In the genomic region with DNA sequence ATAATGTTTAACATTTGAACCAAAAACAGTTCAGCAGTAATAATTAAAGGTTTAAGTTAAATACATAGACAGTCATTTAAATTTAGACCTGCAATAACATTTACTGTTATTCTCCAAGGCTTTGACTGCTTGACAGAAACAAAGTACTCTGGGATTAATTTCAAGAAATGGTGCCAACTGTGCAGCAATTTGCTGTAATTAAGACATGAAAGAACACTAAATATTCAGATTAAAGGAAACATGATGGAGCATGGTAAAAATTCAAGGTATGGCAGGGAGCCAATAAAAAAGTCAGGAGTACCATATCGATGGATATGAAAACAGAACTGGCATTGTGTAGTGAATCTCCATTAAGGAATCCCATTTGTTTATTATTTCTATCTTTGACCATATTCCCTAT, we compare ENCODE assay signal across 24 mouse cellular contexts.
DNase-seq lines count a peak whose midpoint lies in the region; ATAC-seq and TF ChIP-seq lines count a peak whose summit lies in the region.
"Had no signal": no experiment of that assay in that cellular context is flagged by ENCODE, and none has a peak within 500 bp of the region (broad histone marks: within the 10 kb centered on the region; RNA-seq: fewer than 3 reads in every experiment).

No protein-coding gene starts in this region.

- H3K9ac ChIP-seq in embryonic facial prominence, embryonic 14.5 days (ENCODE audit: low read depth, low read length): no peak overlapping the region
- no peak overlapping the region for H3K9ac ChIP-seq in hindbrain, postnatal 0 days (replicated peaks; ENCODE audit: low read length)
- H3K9ac ChIP-seq in hindbrain, embryonic 11.5 days (ENCODE audit: low read depth, low read length): no peak overlapping the region
- H3K9ac ChIP-seq in neural tube, embryonic 14.5 days (replicated peaks; ENCODE audit: low read depth, low read length): no peak overlapping the region
- H3K9ac ChIP-seq: embryonic facial prominence, embryonic 13.5 days; forebrain, postnatal 0 days; hindbrain, embryonic 13.5 days had no signal

- H3K4me2 ChIP-seq in embryonic facial prominence, embryonic 14.5 days (ENCODE audit: low read depth, low read length): no peak overlapping the region
- no peak overlapping the region for H3K4me2 ChIP-seq in hindbrain, postnatal 0 days (ENCODE audit: low read depth, low read length)
- H3K4me2 ChIP-seq in hindbrain, embryonic 11.5 days (replicated peaks; ENCODE audit: low read depth, low read length): no peak overlapping the region
- H3K4me2 ChIP-seq in neural tube, embryonic 14.5 days (ENCODE audit: low read depth, low read length): no peak overlapping the region
- H3K4me2 ChIP-seq: embryonic facial prominence, embryonic 13.5 days; heart, embryonic 11.5 days; hindbrain, embryonic 13.5 days had no signal

- TF ChIP-seq CTCF in hindbrain, postnatal 0 days (IDR thresholded peaks at IDR 0.05; ENCODE audit: low read depth): no peak

- H3K27me3 ChIP-seq in embryonic facial prominence, embryonic 14.5 days (replicated peaks; ENCODE audit: control insufficient read depth, insufficient read depth, low read length): no peaks in the 10 kb centered on the region
- H3K27me3 ChIP-seq in embryonic facial prominence, embryonic 10.5 days (replicated peaks; ENCODE audit: low read depth, poor library complexity, severe bottlenecking): no peaks in the 10 kb centered on the region
- H3K27me3 ChIP-seq in hindbrain, postnatal 0 days (ENCODE audit: insufficient read depth, low read length): no peaks in the 10 kb centered on the region
- H3K27me3 ChIP-seq in hindbrain, embryonic 11.5 days (ENCODE audit: control insufficient read depth, insufficient read depth, low read length): no peaks in the 10 kb centered on the region
- no peaks in the 10 kb centered on the region for H3K27me3 ChIP-seq in neural tube, embryonic 14.5 days (ENCODE audit: control insufficient read depth, insufficient read depth, low read length)
- H3K27me3 ChIP-seq: embryonic facial prominence, embryonic 13.5 days; hindbrain, embryonic 13.5 days had no signal

- no peak overlapping the region for H3K27ac ChIP-seq in embryonic facial prominence, embryonic 14.5 days (replicated peaks; ENCODE audit: low read depth, low read length)
- H3K27ac ChIP-seq in embryonic facial prominence, embryonic 10.5 days (replicated peaks): no peak overlapping the region
- no peak overlapping the region for H3K27ac ChIP-seq in hindbrain, postnatal 0 days
- no peak overlapping the region for H3K27ac ChIP-seq in hindbrain, embryonic 11.5 days (ENCODE audit: low read depth, low read length)
- H3K27ac ChIP-seq in neural tube, embryonic 14.5 days (ENCODE audit: low read depth, low read length): no peak overlapping the region
- H3K27ac ChIP-seq: embryonic facial prominence, embryonic 13.5 days; forebrain, embryonic 10.5 days; gastrocnemius, adult 2 months; hindbrain, embryonic 13.5 days had no signal

- WGBS in embryonic facial prominence, embryonic 14.5 days: 55% methylated on average over 1 of the region's 1 CpGs
- 83% methylated on average over 1 of the region's 1 CpGs for WGBS in embryonic facial prominence, embryonic 10.5 days
- 48% methylated on average over 1 of the region's 1 CpGs for WGBS in hindbrain, postnatal 0 days
- WGBS in hindbrain, embryonic 11.5 days: 85% methylated on average over 1 of the region's 1 CpGs
- 51% methylated on average over 1 of the region's 1 CpGs for WGBS in neural tube, embryonic 14.5 days

- ATAC-seq in embryonic facial prominence, embryonic 14.5 days (ENCODE audit: low read depth): peak; percentile 37; the same call in 1 of the 2 replicates
- no peak for ATAC-seq in hindbrain, postnatal 0 days
- ATAC-seq in hindbrain, embryonic 11.5 days (ENCODE audit: low FRiP score): no peak
- peak; percentile 39; the same call in 1 of the 2 replicates for ATAC-seq in neural tube, embryonic 14.5 days (ENCODE audit: low read depth)
- ATAC-seq in monocyte, adult 5-6 weeks (replicated peaks; ENCODE audit: insufficient number of reproducible peaks, low FRiP score, low TSS enrichment, poor library complexity, severe bottlenecking): no peak
- ATAC-seq: forebrain, postnatal 0 days; hindbrain, embryonic 16.5 days; inflammation-experienced regulatory T-cells, adult 6 months; Patski had no signal

- no peaks in the 10 kb centered on the region for H3K9me3 ChIP-seq in embryonic facial prominence, embryonic 14.5 days (ENCODE audit: control insufficient read depth, low read length)
- H3K9me3 ChIP-seq in embryonic facial prominence, embryonic 10.5 days: no peaks in the 10 kb centered on the region
- H3K9me3 ChIP-seq in hindbrain, postnatal 0 days (ENCODE audit: low read length): no peaks in the 10 kb centered on the region
- H3K9me3 ChIP-seq in hindbrain, embryonic 11.5 days (ENCODE audit: control insufficient read depth, low read length): no peaks in the 10 kb centered on the region
- no peaks in the 10 kb centered on the region for H3K9me3 ChIP-seq in neural tube, embryonic 14.5 days (ENCODE audit: control insufficient read depth, low read length)
- H3K9me3 ChIP-seq: embryonic facial prominence, embryonic 13.5 days; forebrain, embryonic 10.5 days; hindbrain, embryonic 13.5 days had no signal

- H3K4me3 ChIP-seq in embryonic facial prominence, embryonic 14.5 days (ENCODE audit: low read depth, low read length): no peak overlapping the region
- no peak overlapping the region for H3K4me3 ChIP-seq in embryonic facial prominence, embryonic 10.5 days
- no peak overlapping the region for H3K4me3 ChIP-seq in hindbrain, postnatal 0 days (ENCODE audit: low read length)
- no peak overlapping the region for H3K4me3 ChIP-seq in hindbrain, embryonic 11.5 days (ENCODE audit: low read depth, low read length)
- H3K4me3 ChIP-seq in neural tube, embryonic 14.5 days (ENCODE audit: low read depth, low read length): no peak overlapping the region
- H3K4me3 ChIP-seq: embryonic facial prominence, embryonic 13.5 days; forebrain, embryonic 10.5 days; gastrocnemius, adult 2 months; hindbrain, embryonic 13.5 days had no signal

- DNase-seq in embryonic facial prominence, embryonic 14.5 days (ENCODE audit: low spot score): no peak
- no peak for DNase-seq in embryonic facial prominence, embryonic 10.5 days (ENCODE audit: low spot score)
- peak; percentile 12 for DNase-seq in hindbrain, postnatal 0 days (ENCODE audit: low spot score)
- DNase-seq in hindbrain, embryonic 11.5 days (ENCODE audit: low spot score): no peak
- no peak for DNase-seq in neural tube, embryonic 10.5 days (ENCODE audit: extremely low spot score, low spot score)
- DNase-seq: adrenal gland, postnatal 10 days; adrenal gland, postnatal 36 days; cerebellum, adult 11 months; cerebellum, adult 2 months; cerebellum, adult 9-11 months; cerebellum, postnatal 25 days; forebrain, postnatal 0 days; gastrocnemius, adult 2 months; gastrocnemius, postnatal 14 days; heart, adult 11 months had no signal

- no peaks in the 10 kb centered on the region for H3K36me3 ChIP-seq in embryonic facial prominence, embryonic 14.5 days (ENCODE audit: control insufficient read depth, insufficient read depth, low read length)
- no peaks in the 10 kb centered on the region for H3K36me3 ChIP-seq in embryonic facial prominence, embryonic 10.5 days (replicated peaks)
- H3K36me3 ChIP-seq in hindbrain, postnatal 0 days (ENCODE audit: insufficient read depth, low read length): no peaks in the 10 kb centered on the region
- H3K36me3 ChIP-seq in hindbrain, embryonic 11.5 days (ENCODE audit: control insufficient read depth, insufficient read depth, low read length): no peaks in the 10 kb centered on the region
- no peaks in the 10 kb centered on the region for H3K36me3 ChIP-seq in neural tube, embryonic 14.5 days (ENCODE audit: control insufficient read depth, insufficient read depth, low read length)
- H3K36me3 ChIP-seq: embryonic facial prominence, embryonic 13.5 days; forebrain, embryonic 10.5 days; hindbrain, embryonic 13.5 days had no signal

- H3K4me1 ChIP-seq in embryonic facial prominence, embryonic 14.5 days (ENCODE audit: control insufficient read depth, insufficient read depth, low read length): no peaks in the 10 kb centered on the region
- peaks cover 5% of the 10 kb centered on the region; the same call in 1 of the 2 replicates for H3K4me1 ChIP-seq in embryonic facial prominence, embryonic 10.5 days
- H3K4me1 ChIP-seq in hindbrain, postnatal 0 days (ENCODE audit: insufficient read depth, low read length): no peaks in the 10 kb centered on the region
- no peaks in the 10 kb centered on the region for H3K4me1 ChIP-seq in hindbrain, embryonic 11.5 days (replicated peaks; ENCODE audit: control insufficient read depth, insufficient read depth, low read length)
- H3K4me1 ChIP-seq in neural tube, embryonic 14.5 days (ENCODE audit: control insufficient read depth, insufficient read depth, low read length): no peaks in the 10 kb centered on the region
- H3K4me1 ChIP-seq: embryonic facial prominence, embryonic 13.5 days; forebrain, embryonic 10.5 days; hindbrain, embryonic 13.5 days had no signal

Comparison
In these comparisons a context has a peak if more than half of its experiments do, and no peak if none do; other contexts are left out.
1. ATAC-seq: peak in embryonic facial prominence, embryonic 14.5 days (single experiment) and neural tube, embryonic 14.5 days (single experiment); none in hindbrain, postnatal 0 days (single experiment), hindbrain, embryonic 11.5 days (single experiment) and monocyte, adult 5-6 weeks (single experiment).